Mouse (Mus musculus): ENCODE data around the gene Emc4.

DNA sequence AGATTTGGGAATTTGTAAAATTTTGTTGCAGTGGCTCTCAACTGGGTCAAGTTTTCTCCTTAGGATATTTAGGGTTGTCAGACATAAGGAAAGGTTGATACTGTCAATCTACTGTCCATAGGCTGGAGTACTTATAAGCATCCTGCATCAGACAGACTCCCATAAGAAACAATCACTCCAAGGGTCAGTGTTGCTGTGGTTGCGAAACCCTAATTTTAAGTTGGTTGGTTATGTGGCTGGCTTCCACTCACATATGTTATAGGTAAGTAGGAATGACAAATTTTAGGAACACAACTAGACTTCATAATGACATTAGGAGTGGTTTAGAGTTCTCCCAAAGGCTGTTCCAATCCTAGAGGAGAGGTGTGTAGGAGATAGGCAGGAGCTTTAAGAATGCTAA is 13.4 kb upstream of the Emc4 start:
- TF ChIP-seq CTCF (IDR thresholded peaks at IDR 0.05; ENCODE audit: extremely low read depth, insufficient read length, insufficient replicate concordance, low read depth, low read length) (no peak), POLR2A (IDR thresholded peaks at IDR 0.05; ENCODE audit: low read depth, low read length) (no peak)

Data from small intestine, adult 2 months (tissue).